Mouse (Mus musculus) gastrocnemius, adult 2 months (tissue): Measurements from ENCODE around the gene Armc3. TPM values are rescaled to one million over a fixed set of nuclear protein-coding genes. Genes with fewer than 3 reads are reported as not detected.

Experiments
- DNase-seq: peaks from one replicate; pipeline ENCODE4 v3.0.0; 2022
- H3K27ac ChIP-seq: fragments of 200-600 bp; 2 replicates; pipeline ENCODE4 v1.8.1; 2022; ENCODE audit warnings: mild to moderate bottlenecking
- H3K4me3 ChIP-seq: fragments of 200-600 bp; 2 replicates; pipeline ENCODE4 v1.8.1; 2022; ENCODE audit warnings: mild to moderate bottlenecking, moderate library complexity
- CTCF ChIP-seq: fragments of 200-600 bp; IDR thresholded peaks from 2 replicates; pipeline ENCODE4 v1.8.1; 2022; ENCODE audit warnings: antibody characterized with exemption, mild to moderate bottlenecking, moderate library complexity
- intact Hi-C: fragments of 180-260 bp; cut with DNase I; formaldehyde crosslinking; loops from one replicate; pipeline ENCODE4 v1.15.1; 2025
- long read RNA-seq, 2 experiments: library from polyadenylated mRNA; stranded (forward); transcript quantifications; one replicate each; pipeline ENCODE4 v2.0.0; 2021
- total RNA-seq, 2 experiments: library from RNA; stranded (reverse); gene quantifications; 2 replicates each; pipeline ENCODE4 v1.2.3; 2021

Gene Armc3
- not detected for total RNA-seq
- long read RNA-seq, experiment 1, partial matches to known transcripts, result 0 of 1 reads
- long read RNA-seq, experiment 1, other reads (novel, unspliced or antisense), result 1 of 1 reads
- long read RNA-seq, experiment 2, partial matches to known transcripts, result 0 of 2 reads
- long read RNA-seq, experiment 2, other reads (novel, unspliced or antisense), result 2 of 2 reads

DNA sequence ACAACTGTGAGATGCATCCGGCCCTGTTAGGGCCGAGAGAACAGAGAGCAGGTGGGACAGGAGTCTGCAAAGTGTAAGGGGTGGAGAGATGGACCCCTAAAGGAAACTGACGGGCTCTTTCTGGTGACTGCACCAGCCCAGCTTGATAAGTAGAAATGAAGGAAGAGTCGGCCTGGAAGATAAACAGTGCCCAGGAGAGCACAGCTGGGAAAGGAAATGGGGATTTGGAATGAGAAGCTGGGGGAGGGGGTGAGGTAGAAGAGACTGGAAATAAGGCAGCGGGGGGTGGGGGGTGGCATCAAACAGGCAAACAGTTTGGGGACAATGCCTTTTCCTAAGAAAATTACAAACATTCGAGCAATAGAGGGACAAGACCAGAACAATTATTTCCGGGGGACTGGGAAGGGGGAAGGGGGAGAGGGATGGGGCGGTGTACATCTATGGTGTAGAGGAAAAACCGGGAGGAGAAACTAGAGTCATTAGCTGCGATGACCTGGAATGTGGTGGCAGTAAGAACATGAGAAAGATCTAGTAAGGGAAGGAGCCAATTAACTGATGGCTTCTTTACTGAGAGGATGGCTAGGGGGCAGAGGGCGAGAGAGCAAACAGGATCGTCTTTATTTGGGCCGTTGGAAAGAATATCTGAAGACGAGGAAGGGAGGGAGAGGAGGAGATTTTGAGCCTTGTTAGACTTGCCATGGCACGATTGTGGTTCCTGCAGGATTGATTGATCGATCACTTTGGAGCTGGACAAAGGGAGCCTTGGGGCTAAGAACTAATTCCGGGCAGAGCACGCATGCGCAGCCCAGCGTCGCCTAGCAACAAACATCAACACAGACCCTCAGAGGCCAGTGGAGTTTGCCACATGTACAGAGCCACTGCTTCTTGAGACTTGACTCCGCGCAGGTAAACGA is at the start of gene Armc3:
Gene Armc3, plus strand, starts transcription at position 851 of the 914 bp plus-strand sequence.
- DNase-seq, result peak; percentile 16
- no peak for TF ChIP-seq CTCF
- Histone ChIP-seq H3K4me3 (peak within 1 kb of the TSS; percentile 57), H3K27ac (no peak within 1 kb of the TSS)
- intact Hi-C loops, result no loop called here

DNA sequence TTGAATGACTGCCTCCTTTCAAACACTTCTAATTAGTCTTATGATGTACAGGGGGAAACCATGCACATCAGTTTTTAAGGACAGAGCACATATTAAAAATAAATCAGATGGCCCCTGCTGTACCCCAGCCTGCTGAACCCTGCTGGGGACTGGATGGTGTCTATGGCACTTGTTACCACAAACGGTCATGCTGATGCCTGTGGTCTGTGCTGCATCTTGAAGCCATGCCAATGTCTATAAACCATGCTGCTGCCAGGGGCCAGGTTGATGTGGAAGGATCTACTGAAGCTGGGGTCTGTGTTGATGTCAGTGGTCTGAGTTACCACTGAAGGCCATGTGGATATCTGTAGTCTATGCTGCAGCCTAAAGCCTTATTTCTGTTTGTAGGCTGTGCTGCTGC is 46.4 kb upstream of the Armc3 start:
- DNase-seq, result no peak
- no peak overlapping the region for H3K4me3 ChIP-seq
- intact Hi-C loops, result loop anchor here (10.0 kb wide), 1 partner anchor 278 kb away; no protein-coding TSS in a partner anchor
- no peak overlapping the region for H3K27ac ChIP-seq
- TF ChIP-seq CTCF, result no peak

DNA sequence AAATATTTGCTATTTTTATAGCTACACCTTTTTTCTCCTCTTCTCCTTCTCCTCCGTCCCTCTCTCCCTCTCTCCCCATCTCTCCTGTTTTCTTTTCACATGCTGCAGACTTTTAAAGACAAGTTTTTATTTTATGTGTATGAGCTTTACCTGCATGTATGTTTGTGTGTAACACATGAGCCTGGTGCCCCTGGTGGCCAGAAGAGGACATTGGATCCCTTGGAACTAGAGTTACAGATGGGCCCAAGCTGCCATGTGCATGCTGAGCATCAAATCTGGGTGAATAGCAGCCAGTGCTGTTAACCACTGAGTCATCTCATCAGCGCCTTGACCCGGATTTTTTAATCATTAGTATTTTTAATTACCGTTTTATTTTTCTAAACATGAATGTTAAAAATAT is 42.9 kb upstream of the Armc3 start:
- H3K4me3 ChIP-seq, result no peak overlapping the region
- DNase-seq, result no peak
- no peak overlapping the region for H3K27ac ChIP-seq
- intact Hi-C loops, result loop anchor here (10.0 kb wide), 1 partner anchor 281 kb away; no protein-coding TSS in a partner anchor
- peak; percentile 46 for TF ChIP-seq CTCF

DNA sequence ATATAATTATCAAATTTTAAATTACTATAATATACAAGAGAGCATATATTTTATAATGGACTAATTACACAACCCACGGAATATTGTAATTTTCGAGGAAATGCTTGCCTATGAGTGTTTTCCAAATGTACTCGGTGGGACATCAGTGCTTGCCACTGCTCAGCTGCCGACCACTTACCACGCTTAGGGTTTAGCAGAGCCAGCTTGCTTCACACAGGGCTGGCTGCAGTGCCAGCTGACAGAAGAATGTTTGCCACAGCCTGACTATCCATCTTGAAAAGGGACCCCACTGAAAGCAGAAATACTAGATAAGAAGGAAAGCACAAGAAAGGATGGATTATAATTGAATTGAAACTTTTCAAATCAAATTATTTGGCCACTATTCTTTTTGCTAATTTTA is 39.6 kb upstream of the Armc3 start:
- Histone ChIP-seq H3K4me3 (no peak overlapping the region), H3K27ac (no peak overlapping the region)
- no peak for TF ChIP-seq CTCF
- intact Hi-C loops, result loop anchor here (10.0 kb wide), 1 partner anchor 285 kb away; no protein-coding TSS in a partner anchor
- no peak for DNase-seq

DNA sequence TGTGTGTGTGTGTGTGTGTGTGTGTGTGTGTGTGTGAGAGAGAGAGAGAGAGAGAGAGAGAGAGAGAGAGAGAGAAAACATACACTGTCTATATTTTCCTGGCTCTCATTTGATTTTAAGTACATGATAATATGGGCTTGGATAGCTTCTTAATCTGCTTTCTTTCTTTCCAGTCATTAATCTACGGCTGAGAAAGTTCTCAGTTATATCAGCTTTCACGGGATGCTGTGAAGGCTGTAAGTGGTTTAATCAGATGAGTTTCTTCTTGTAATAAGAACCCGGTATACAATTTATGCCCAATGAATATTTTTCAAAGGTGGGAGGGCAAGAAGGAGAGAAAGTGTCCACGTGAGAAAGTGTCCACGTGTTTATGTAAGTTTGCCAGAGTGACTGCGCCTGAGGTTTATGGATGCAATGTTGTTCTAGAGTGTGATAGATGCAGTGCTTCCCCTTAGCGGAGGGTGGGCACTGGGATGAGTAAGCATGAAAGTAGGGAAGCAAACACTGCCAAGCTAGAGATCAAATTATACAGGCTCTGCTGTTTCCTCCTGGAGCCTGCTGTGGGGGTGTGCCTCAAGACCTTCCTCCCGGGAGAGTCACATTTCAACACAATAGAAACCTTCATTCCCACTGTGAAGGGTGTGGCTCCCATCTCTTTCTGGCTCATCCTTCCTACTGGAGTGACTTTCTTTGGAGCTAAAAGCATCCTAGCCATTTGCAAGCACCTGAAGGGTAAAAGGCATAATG is 38.6 kb upstream of the Armc3 start:
- intact Hi-C loops, result no loop called here
- DNase-seq, result no peak
- Histone ChIP-seq H3K4me3 (0 out of 2 replicates have a peak overlapping the region, but pooled peaks have one; percentile 7), H3K27ac (no peak overlapping the region)
- TF ChIP-seq CTCF, result no peak

DNA sequence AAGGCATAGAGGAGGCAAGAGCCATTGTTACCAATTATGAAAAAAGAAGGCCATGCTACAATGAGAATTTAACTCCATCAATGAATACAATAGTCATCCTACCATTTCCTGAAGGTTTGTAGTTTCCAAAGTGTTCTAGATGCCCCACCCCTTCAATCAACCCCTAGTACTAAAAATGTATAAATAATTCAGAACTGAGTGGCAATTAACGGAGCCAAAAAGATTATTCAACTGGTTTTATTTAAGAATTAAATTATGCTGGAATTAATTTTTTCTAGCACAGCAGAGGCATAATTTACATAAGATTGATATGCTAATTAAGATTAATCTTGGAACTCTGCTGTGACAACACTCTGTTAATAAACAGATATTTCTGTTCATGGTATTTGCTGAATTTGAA is 34.9 kb upstream of the Armc3 start:
- H3K27ac ChIP-seq, result no peak overlapping the region
- H3K4me3 ChIP-seq, result no peak overlapping the region
- no peak for TF ChIP-seq CTCF
- no peak for DNase-seq
- intact Hi-C loops, result no loop called here

DNA sequence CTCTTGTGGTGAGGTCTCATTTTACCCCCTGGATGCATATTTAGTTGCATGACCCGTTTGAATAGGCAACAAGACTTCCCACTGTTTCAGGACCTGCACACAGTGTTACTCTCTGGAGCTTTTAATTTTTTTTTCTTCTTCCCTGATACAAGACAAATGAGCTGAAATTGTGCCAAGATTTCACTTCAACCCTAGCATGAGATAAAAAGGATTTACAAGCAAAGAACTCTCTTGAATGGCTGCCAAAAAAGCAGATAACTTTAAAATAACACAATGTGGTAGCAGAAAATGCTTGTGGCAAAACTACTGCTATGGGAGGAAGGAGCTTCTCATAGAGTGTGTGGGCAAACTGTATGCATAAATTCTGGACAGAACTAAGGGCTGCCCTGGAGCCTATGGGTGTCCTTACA is 22.3 kb upstream of the Armc3 start:
- no peak for DNase-seq
- TF ChIP-seq CTCF, result no peak
- Histone ChIP-seq H3K4me3 (no peak overlapping the region), H3K27ac (no peak overlapping the region)
- intact Hi-C loops, result no loop called here

DNA sequence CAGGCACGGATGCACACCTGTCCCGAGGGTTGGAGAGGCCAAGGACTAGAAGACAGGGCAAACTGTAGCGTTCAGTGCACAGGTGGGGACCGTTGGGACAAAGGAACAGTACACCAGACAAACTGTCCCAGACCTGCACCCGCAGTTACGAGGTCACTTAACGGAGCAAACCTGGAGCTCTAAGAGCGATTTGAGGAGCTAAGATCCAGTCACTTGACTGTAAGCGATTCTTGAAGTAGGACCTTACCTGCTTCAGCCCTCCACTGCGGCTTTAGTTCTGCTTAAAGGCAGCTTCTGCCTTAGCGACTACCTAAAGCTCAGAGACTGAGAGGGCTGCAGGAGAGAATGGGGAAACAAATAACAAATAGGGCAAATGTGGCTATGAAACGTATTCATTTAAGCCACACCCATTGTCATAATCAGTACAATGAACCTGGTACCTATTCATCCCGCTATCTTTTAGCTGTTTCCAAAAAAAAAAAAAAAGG is 308 bp downstream of the Armc3 start:
- no peak overlapping the region for H3K27ac ChIP-seq
- no peak for DNase-seq
- intact Hi-C loops, result no loop called here
- peak overlapping the region; percentile 57 for H3K4me3 ChIP-seq
- TF ChIP-seq CTCF, result no peak

DNA sequence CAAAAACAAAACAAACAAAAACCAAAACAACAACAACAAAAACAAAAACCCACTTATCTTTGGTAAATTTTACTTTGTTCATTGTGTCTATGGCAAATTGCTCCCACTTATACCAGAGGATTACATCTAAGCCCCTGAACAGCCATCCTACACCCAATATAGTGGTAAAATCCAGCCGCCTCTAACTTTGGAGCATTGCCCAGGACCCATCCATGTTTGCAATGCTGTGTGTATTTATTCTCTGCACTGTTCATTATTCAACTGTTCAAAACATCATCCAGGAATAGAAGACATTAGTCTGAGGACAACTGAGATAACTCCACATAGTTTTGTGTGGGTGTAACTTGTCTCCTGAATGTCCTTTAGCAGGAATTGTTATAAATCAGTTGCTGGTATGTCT is 1.0 kb downstream of the Armc3 start:
- TF ChIP-seq CTCF, result no peak
- DNase-seq, result no peak
- intact Hi-C loops, result no loop called here

DNA sequence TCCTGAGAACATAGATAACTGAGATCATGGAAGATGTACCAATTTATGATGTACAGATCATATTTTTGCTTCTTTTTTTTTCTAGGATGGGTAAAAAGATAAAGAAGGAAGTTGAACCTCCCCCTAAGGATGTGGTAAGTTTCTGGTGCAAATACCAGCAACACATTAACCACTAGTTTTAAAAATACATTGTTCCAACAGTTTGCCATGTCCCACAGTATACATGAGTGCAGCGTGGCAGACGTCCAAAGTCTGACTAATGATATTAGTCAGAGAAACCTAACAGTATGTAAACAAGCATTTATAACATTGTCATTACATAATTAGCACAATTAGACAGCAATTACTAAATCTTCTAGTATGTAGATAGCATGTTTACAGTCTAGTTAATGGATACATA is 2.6 kb downstream of the Armc3 start:
- intact Hi-C loops, result no loop called here
- H3K27ac ChIP-seq, result no peak overlapping the region
- no peak overlapping the region for H3K4me3 ChIP-seq
- no peak for TF ChIP-seq CTCF
- no peak for DNase-seq

More for the DNA sequence above, 1.0 kb downstream of the Armc3 start:
- no peak overlapping the region for H3K4me3 ChIP-seq
- H3K27ac ChIP-seq, result no peak overlapping the region

DNA sequence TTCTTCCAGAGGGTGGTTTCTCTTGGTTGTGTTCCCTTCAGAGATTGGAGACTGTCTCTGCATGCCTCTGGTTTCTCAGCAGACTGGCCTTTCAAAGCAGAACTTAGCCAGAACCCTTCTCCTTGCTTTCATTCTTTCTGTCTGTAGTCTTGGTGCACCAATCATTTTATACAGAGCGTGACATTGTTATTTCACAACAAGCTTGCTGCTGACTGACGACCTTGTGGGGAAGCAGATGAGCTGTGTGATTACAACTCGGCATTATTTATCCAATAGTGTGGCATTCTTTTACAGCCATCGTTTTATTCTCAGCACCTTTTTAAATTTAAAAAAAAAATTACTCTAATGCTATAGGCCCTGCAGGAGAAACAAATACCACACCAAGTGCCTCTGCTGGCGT is 35.2 kb downstream of the Armc3 start:
- intact Hi-C loops, result no loop called here
- TF ChIP-seq CTCF, result no peak
- no peak overlapping the region for H3K4me3 ChIP-seq
- no peak overlapping the region for H3K27ac ChIP-seq
- no peak for DNase-seq

DNA sequence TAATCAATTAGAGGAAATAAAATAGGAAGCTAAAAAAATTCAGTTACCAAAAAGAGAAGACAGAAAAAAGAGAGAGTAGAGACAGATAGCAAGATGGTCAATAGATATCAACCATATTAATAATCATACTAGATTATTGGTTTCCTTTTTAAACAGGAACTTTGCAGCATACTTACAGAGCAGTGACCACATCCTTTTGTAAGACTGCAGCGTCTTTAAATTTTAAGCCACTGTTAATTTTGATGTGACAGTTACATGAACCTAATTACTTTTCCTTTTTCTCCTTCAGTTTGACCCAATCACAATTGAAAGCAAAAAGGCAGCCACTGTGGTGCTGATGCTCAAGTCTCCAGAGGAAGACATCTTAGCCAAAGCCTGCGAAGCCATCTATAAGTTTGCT is 36.1 kb downstream of the Armc3 start:
- intact Hi-C loops, result no loop called here
- no peak for TF ChIP-seq CTCF
- Histone ChIP-seq H3K4me3 (no peak overlapping the region), H3K27ac (no peak overlapping the region)
- no peak for DNase-seq

DNA sequence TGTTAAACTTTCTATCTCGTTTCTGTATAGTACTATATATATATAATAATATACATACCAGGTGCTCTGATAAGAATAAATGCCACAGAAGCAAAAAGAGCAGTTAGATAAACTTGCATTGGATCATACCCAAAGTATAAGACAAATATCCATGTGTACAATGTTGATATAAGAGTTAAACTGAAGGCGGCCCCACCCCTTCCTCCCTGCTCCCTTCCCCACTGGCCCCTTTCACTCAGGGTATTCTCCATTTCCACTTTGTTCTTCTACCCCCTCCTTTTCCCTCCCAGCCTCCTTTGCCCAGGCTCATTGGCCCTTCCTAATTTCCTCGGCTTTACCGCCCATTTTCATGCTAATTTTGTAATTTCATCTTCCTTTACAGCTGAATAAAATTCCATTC is 36.5 kb downstream of the Armc3 start:
- DNase-seq, result no peak
- H3K27ac ChIP-seq, result no peak overlapping the region
- no peak for TF ChIP-seq CTCF
- H3K4me3 ChIP-seq, result no peak overlapping the region
- intact Hi-C loops, result no loop called here
